Mouse (Mus musculus) subcutaneous adipose tissue, adult 2 months (tissue): Measurements from ENCODE around the gene Lonp2. TPM values are rescaled to one million over a fixed set of nuclear protein-coding genes. Genes with fewer than 3 reads are reported as not detected.

Experiments used
- polyA plus RNA-seq: library from polyadenylated mRNA; depleted of rRNA; stranded (reverse); fragments of >200 nt; gene quantifications from 2 replicates; pipeline ENCODE4 v1.2.3, GENCODE M21; 2012; ENCODE audit warnings: low replicate concordance; rRNA removed

The Lonp2 gene
- 88.3 and 139 TPM in 2 replicates for polyA plus RNA-seq

GRCm38 (mm10) chr8:86623911-86624731 is at the start of gene Lonp2:
TSS of gene Lonp2 (plus strand) at chr8:86624043.

GRCm38 (mm10) chr8:86580458-86580857 is 43.4 kb upstream of the Lonp2 start, which contains the start of gene Abcc12:
TSS of gene Abcc12 (minus strand) at chr8:86580686.

GRCm38 (mm10) chr8:86745221-86745934 is 121.5 kb downstream of the Lonp2 start, which contains the start of the genes Gm10638 and Siah1a:
TSS of gene Gm10638 (plus strand) at chr8:86745699.
TSS of gene Siah1a (minus strand) at chr8:86745934.

Other genes starting within 250 kb of the Lonp2 start
- 0.09 and 0.27 TPM in 2 replicates for gene Abcc12, start 43.4 kb upstream of the Lonp2 start, polyA plus RNA-seq
- 2.2 and 7.3 TPM in 2 replicates for gene Gm10638, start 121.7 kb downstream of the Lonp2 start, polyA plus RNA-seq
- 21.2 and 34.1 TPM in 2 replicates for gene Siah1a, start 121.9 kb downstream of the Lonp2 start, polyA plus RNA-seq